Mouse (Mus musculus): ENCODE measurements at regions not wholly inside any gene's neighbourhood (a gene's known extent, or its start where the extent isn't known, plus 50 kb on each side); places are given as distances from the start of the nearest gene placed in this dataset.

DNA sequence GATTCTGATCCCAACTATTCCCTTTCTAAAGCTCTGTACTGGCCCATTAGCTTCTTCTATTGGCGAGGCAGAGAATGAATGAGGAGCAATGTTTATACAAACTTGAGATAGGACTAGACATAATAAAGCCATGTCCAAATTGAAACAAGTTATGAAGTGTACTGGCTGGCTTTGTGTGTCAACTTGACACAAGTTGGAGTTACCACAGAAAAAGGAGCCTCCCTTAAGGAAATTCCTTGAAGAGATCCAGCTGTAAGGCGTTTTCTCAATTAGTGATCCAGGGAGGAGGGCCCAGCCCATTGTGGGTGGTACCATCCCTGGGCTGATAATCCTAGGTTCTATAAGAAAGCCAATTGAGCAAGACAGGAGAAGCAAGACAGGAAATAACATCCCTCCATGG is 135.9 kb upstream of the Cr2 start:
- Histone ChIP-seq H3K4me3 (replicated peaks; ENCODE audit: low read length) (no peak overlapping the region), H3K4me1 (replicated peaks; ENCODE audit: low read depth, low read length) (no peaks in the 10 kb centered on the region), H3K36me3 (ENCODE audit: insufficient read depth, low read length) (no peaks in the 10 kb centered on the region), H3K9me3 (ENCODE audit: low read length) (peaks cover 76% of the 10 kb centered on the region), H3K27me3 (ENCODE audit: insufficient read depth, low read length) (no peaks in the 10 kb centered on the region)
- TF ChIP-seq NANOG (IDR thresholded peaks at IDR 0.05; ENCODE audit: borderline replicate concordance, low read length) (no peak), CTCF (conservative IDR thresholded peaks at IDR 0.05; ENCODE audit: low read length) (no peak), POU5F1 (IDR thresholded peaks at IDR 0.05; ENCODE audit: borderline replicate concordance, low read length) (no peak)

- H3K4me1 ChIP-seq (replicated peaks; ENCODE audit: low read depth, low read length), result no peaks in the 10 kb centered on the region
- H3K27me3 ChIP-seq (ENCODE audit: insufficient read depth, low read length), result no peaks in the 10 kb centered on the region
Measured at GRCm38 (mm10) chr1:195285076-195285475, 108.6 kb upstream of the Cr2 start.

DNA sequence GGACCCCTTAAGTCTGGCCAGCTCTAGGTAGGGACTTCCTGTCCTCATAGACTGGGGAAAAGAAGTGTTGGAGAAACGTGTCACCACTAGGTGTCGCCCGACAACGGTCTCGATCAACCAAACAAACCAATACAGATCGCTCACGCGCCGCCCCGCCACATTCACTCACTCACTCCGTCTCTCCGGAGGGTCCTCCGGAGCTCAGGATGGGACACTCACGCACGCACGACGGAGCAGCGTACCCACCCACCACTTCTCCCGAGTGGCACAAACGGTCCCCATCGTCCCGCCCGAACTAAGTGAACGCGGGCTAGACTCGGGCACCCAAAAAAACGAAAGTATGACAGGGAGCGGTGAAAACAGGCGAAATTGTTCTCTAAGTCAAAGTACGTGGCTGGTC is 65.0 kb upstream of the Cr2 start:
- no peak for TF ChIP-seq CTCF (conservative IDR thresholded peaks at IDR 0.05; ENCODE audit: low read length)
- TF ChIP-seq NANOG (IDR thresholded peaks at IDR 0.05; ENCODE audit: borderline replicate concordance, low read length), result no peak
- no peak for TF ChIP-seq POU5F1 (IDR thresholded peaks at IDR 0.05; ENCODE audit: borderline replicate concordance, low read length)
- no peaks in the 10 kb centered on the region for H3K27me3 ChIP-seq (ENCODE audit: insufficient read depth, low read length)
- H3K36me3 ChIP-seq (ENCODE audit: insufficient read depth, low read length), result no peaks in the 10 kb centered on the region
- no peak overlapping the region for H3K4me3 ChIP-seq (replicated peaks; ENCODE audit: low read length)
- H3K4me1 ChIP-seq (replicated peaks; ENCODE audit: low read depth, low read length), result no peaks in the 10 kb centered on the region
- H3K9me3 ChIP-seq (ENCODE audit: low read length), result peaks cover 12% of the 10 kb centered on the region

More at GRCm38 (mm10) chr1:195285076-195285475, 108.6 kb upstream of the Cr2 start:
- TF ChIP-seq NANOG (IDR thresholded peaks at IDR 0.05; ENCODE audit: borderline replicate concordance, low read length), result no peak
- no peak for TF ChIP-seq POU5F1 (IDR thresholded peaks at IDR 0.05; ENCODE audit: borderline replicate concordance, low read length)
- TF ChIP-seq CTCF (conservative IDR thresholded peaks at IDR 0.05; ENCODE audit: low read length), result no peak
- Histone ChIP-seq H3K4me3 (replicated peaks; ENCODE audit: low read length) (no peak overlapping the region), H3K36me3 (ENCODE audit: insufficient read depth, low read length) (no peaks in the 10 kb centered on the region), H3K9me3 (ENCODE audit: low read length) (peaks cover 55% of the 10 kb centered on the region)

DNA sequence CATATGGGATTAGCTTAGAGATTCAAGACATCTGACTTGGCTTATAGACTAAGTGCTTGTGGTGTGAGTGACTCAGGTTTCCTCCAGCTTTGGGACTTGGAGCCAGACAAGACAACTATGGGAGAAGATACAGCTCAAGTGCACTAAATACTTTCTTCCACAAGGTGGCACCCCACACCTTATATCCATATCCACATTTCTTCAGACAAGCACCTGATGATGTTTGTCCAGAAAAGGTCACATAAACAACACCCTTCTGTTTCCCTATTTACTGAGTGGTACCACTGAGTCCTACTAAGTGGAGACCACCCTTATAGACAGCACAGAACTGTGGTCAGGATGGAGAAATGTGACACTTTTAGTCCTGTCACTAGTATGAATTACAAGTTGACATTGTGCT is 56.1 kb upstream of the Cr2 start:
- TF ChIP-seq POU5F1 (IDR thresholded peaks at IDR 0.05; ENCODE audit: borderline replicate concordance, low read length) (no peak), CTCF (conservative IDR thresholded peaks at IDR 0.05; ENCODE audit: low read length) (peak; percentile 48)
- no peak overlapping the region for H3K4me3 ChIP-seq (replicated peaks; ENCODE audit: low read length)
- H3K9me3 ChIP-seq (ENCODE audit: low read length), result no peaks in the 10 kb centered on the region
- H3K4me1 ChIP-seq (replicated peaks; ENCODE audit: low read depth, low read length), result no peaks in the 10 kb centered on the region
- 0 out of 2 replicates have a peak, but pooled peaks cover 2% of the 10 kb centered on the region for H3K27me3 ChIP-seq (ENCODE audit: insufficient read depth, low read length)
- no peaks in the 10 kb centered on the region for H3K36me3 ChIP-seq (ENCODE audit: insufficient read depth, low read length)

GRCm38 (mm10) chr1:195227007-195227406 is 50.5 kb upstream of the Cr2 start:
- Histone ChIP-seq H3K4me3 (replicated peaks; ENCODE audit: low read length) (no peak overlapping the region), H3K4me1 (replicated peaks; ENCODE audit: low read depth, low read length) (no peaks in the 10 kb centered on the region), H3K27me3 (ENCODE audit: insufficient read depth, low read length) (no peaks in the 10 kb centered on the region), H3K9me3 (ENCODE audit: low read length) (no peaks in the 10 kb centered on the region), H3K36me3 (ENCODE audit: insufficient read depth, low read length) (no peaks in the 10 kb centered on the region)
- TF ChIP-seq POU5F1 (IDR thresholded peaks at IDR 0.05; ENCODE audit: borderline replicate concordance, low read length) (no peak), NANOG (IDR thresholded peaks at IDR 0.05; ENCODE audit: borderline replicate concordance, low read length) (no peak), CTCF (conservative IDR thresholded peaks at IDR 0.05; ENCODE audit: low read length) (no peak)

All from E14TG2a.4 (cell line).